Mouse (Mus musculus) kidney, postnatal 14 days (tissue): ENCODE measurements at regions not wholly inside any gene's neighbourhood (a gene's known extent, or its start where the extent isn't known, plus 50 kb on each side); places are given as distances from the start of the nearest gene placed in this dataset.
A peak's percentile ranks its signal among the peaks of the same experiment; 100 is the strongest.
"Not testable (repeated sequence)": the region's sequence is repeated elsewhere in the genome, so short reads cannot be mapped to it uniquely, and the experiment has no call there.

Source experiments
- DNase-seq: peaks from one replicate; pipeline ENCODE4 v3.0.0; 2022; ENCODE audit warnings: mixed read lengths

DNA sequence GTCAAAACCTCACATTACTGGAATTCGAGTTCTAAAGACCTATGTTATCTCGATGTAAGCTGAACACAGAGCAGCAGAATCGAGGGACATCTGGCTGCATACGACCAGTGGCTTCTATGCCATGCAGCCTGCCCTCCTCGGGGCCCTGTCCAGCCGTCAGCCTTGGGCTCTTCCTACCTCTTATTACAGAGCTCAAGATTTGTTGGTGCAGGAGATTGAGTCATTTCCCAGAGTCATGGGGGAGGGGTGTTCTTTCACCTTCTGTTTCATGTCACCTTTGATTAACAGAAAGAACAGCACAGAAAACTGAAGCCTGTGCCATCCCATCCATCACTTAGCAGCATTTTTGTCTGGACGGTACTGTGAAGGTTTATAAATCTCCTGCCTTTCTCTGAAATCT, 52.1 kb downstream of the Sst start:
- DNase-seq = no peak

DNA sequence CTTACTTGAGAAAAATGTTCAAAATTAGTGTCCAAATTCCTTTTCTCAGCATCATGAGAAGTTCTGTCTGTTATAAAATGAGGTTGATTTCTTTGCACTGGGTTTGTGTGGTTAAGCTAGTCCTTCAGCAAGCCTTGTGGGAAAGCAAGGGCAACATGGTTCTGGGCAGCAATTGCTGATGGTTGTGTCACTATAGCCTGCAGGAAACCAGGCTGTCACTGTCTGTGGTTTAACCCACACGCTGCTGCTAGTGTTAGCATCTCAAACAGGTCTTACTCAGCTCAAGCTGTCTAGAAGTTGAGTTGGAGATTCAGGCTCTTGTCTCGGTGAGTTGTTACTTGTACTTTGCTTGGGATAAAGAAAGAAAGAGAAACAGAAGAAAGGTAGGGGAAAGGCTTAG, 52.6 kb downstream of the Sst start:
- no peak for DNase-seq

DNA sequence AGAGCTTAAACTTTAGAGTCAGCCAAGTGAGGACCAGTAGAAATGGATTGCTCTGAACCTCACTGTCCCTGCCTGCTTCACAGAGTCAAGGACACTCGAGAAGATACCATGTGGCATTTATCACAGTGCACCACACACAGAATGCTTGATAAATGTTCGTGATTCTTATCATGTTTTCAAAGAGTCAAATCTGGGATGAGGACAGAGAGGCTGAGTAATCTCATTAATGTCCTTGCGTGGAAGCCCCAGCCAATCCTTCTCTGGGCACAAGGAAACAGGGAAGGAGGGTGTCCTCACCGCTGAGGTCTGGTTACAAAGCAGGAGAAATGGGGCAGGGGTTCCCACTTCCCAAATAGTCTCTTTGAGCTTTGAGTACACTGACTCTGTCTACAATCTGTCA, 55.8 kb downstream of the Sst start:
- DNase-seq = no peak

DNA sequence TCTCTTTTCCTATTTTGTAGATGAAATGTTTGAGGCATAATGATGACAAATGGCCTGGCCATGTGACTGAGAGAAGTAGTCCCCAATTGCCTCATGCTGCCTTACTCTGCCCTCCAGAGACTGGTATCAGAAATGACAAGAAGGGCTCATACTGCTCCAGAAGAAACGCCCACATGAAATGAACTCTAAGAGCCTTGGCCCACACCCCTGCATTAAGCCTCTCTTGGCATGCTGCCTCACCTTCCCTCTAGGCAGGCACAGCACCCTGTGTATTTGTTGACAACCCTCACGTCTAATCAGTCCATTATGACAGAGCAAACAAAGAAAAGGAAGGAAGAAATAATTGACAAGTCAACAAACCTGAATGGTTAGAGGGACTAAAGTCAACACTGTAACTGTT, 57.2 kb downstream of the Sst start:
- DNase-seq = no peak

DNA sequence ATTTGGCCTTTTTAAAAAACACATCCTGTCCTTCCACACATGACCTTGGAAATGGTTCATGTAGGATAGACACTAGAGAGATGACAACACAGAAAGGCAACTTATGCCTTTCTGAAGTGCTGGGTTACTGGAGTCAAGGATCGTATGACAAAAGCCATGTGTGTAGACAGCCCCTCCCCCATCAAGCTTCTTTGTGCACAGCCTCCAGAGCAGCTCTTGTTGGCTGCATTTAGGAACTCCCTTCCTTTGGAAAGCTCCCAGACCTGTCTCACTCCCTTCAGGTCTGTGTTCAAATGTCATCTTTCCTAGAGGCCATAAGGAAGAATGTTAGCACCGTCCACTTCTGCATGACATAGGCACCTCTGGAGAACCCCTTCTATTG, 57.7 kb downstream of the Sst start:
- no peak for DNase-seq

DNA sequence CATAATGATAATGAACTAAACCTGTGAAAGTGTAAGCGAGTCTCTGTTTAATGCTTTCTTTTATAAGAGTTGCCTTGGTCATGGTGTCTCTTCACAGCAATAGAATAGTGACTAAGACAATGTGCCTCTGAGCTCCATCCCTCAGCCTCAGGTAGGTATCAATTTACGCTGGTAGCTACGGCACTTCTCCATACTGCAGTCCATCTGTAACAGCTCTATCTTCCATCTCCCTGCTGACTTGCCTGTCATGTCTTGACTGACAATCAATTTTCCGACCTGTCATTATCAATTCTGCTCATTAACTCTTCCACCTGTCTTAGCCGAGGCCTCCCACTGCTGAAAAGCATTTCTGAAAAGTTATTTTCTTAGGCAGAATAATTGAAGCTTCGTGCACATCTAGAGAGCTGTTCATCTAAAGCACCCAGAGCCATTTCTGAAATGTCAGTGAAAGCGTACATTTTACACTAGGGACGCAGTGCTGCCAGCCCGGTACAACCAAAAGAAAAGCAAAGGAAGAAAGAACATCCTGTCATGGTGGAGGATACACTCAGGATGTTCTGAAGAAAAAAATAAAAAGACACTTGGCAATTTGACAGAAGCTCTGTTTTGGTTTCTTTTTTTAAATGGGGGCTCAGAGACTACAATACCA, 58.2 kb downstream of the Sst start:
- no peak for DNase-seq

DNA sequence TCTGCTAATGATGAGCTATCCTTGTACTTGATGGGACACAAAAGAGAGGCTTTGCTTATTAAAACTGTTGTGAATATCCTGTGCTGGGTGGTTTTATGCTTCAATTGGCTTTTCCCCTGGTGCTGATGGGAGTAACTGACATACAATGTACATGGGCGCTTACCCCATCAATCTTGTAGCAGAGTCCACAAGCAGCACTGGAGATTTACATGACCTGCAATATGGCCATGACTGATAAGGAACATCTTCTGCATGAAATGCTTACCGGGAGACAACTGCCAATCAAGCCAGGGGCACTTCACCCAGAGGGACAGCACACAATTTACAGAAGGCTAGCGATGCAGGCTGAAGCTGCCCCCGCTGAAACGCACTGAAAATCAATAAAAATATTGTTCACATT, 65.1 kb downstream of the Sst start:
- DNase-seq = no peak

DNA sequence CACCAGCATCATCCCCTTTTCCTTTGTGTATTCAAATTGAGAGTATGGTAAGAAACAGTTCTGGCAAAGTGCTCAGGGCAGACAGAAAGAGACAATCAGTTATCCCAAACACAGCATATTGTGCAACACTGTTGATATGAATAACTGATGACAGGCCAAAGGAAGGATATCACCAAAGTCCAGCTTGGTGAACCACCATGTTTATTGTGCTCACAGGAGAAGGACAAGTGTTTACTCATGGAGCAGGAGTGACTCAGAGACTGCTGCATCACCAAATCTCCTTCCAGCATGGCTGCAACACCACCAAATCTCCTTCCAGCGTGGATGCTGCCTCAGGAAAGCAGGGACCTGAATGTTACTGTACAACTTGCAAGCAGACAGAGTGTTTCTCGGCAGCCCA, 105.5 kb downstream of the Sst start:
- no peak for DNase-seq

DNA sequence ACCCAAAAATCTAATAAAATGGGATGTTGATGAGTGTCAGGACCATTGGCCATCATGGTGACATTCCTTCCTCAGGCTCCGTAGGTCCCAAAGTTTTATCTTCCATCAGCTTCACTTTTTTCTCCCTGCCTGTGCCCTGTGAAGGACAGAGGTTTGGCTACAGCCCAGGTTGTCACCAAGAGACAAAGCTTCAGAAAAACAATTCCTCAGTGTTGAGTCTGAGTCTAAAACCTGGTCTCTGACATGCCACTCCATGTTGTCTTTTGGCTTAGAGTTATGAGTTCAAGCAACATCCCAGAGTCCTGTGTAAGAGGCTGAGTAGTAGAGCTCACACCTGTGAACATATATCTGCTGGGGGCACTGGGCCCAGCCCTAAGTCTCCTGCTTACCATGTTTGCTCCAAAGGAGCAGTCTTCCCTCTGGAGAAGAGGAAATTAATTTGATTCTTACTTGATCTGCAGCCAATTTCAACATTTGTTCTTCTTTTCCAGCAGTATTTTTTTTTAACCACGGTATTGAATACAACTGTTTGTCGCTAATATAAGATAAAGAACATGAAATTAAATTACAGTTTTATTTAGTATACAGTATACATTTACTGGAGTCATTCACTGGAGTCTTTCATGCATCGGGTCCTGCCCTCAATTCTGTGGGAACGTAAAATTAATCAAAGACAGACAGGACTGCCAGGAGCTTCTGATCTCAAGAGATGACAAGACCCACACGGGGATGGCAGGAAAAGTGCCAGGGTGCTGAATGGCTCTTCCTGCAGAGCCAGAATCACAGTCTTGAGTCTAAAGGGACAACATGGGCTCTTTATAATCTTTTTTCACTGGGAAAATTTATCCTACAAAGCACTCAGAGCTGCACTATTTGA, 106.5 kb downstream of the Sst start:
- DNase-seq = no peak

DNA sequence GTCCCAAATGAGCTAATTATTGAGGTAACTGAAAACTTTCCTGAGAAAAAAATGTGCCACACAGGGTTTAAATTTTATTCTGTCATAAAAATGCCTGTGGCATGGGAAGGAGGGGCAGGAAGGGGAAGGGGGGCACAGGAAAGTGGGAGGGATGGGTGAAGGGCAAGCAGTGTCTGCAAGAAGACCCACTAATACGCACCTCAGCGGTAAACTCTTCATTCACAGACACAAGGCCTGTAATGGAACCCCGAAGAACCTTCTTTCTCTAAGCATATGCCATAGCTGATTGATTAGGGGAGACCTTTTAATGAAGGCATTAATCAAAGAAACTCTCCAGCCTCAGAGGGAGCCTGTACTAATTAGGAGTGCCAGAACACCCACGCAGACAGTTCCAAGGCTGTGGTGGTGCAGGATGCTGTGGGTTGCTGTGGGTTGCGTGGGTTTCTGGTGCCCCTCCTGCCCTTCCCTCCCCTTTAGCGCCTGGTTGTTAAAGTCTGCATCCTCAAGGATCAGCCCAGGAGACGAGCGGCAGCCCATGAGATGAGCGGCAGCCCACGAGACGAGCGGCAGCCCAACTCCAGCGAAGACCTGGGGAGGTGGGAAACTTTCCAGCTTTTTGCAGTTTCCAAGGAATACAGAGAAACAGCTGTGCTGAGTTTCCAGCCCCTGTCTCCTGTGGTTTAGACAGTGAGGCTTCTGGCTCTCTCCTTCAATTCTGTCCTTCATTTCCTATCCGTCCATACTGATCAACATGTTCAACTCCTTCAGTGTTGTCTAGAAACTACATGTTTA, 110.1 kb downstream of the Sst start:
- no peak for DNase-seq

DNA sequence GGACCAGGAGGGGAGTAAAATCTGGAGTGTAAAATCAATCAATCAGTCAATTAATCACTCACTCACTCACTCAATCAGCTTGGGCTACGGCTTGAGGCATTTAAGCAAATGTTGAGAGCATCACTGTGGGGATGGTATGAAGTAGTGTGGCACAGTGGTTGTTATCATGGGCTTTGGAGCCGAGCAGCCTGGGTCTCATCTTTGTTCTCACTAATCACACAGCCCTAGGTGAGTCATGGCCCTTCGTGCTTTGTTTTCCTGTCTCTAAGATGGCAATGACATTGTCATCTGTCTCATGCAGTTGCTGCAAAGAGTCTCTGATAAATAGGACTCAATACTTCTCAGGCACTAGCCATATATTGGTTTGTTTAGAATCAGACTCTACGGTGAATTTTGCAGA, 112.9 kb downstream of the Sst start:
- no peak for DNase-seq

DNA sequence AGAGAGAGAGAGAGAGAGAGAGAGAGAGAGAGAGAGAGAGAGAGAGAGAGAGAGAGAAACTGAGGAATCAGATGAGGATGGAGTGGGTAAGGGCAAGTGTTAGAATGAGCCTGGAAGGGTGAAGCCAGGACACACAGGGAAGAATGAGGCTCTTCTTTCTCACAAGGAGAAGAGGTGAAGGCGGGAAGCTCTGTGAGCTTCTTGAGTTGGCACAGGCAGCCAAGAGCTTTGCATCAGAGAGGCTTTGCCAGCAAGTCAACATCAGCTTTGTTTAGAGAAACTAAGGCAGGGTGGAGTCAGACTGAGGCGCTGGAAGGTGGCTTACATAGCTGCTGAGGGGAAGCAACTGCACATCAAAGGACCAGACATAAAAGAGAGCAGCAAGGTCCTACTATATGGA, 113.7 kb downstream of the Sst start:
- DNase-seq = no peak

DNA sequence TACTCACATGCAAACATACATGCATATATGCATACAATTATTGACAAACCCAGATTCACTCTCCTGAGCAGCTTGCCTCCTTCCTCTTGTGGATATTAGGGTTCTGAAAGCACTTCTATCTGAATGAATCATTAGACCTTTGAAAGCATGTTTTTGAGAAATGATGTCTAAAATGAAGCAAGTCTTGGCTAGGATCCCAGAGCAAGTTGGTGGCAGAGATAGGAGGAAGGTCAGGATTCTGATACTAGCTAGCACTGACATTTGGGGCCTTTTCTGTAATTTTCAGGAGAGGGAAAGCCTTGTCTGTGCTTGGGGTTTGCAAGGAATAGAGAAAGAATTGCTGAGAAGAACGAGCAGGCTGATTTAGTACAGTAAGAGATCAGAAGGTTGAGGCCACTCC, 114.3 kb downstream of the Sst start:
- DNase-seq = no peak

DNA sequence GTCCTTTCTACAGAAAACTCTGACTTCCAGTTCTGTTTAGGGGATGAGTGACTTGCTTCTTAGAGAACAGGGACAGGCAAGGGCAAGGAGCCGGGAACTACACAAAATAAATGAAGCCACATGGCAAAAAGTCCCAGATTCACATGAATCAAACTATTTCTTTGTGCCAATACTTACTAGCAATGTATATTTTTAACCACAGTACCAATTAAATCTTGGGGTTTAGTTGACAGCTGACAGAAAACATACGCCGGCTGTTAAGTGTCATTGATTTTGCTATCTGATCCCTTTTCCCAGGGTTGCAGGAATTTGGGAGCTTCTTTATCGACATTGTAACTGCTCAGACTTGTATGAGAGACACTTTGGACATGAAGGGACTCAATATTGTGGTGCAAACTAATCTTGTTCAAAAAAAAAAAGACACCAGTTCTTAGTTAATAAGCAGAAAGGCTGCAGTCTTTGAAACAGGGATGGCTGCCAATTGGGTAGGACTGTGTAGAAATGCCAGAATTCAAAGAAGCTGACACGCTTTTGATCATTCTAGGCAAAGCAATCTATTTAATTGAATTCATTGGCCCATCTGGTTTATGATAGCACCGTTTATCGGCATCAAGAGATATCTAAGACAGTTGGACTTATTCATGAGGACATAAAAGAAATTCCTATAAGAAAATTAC, 132.5 kb downstream of the Sst start:
- no peak for DNase-seq

DNA sequence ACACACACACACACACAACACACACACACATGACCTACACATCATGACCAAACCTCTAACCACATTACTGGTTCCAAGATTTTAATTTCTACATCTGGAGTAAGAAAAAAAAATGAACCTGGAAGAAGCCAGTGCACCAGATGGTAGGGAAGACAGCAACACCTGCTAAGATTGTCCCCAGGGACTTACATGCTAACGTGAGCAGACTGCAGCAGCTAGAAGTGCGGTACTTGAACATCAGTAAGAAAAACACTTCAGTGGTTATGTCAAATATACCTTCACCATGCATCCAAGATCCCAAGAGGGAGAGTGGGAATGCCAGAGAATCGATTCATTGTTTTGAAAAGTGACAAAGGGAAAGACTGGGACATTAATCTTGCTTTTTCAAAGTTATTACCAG, 153.7 kb downstream of the Sst start:
- DNase-seq = no peak

DNA sequence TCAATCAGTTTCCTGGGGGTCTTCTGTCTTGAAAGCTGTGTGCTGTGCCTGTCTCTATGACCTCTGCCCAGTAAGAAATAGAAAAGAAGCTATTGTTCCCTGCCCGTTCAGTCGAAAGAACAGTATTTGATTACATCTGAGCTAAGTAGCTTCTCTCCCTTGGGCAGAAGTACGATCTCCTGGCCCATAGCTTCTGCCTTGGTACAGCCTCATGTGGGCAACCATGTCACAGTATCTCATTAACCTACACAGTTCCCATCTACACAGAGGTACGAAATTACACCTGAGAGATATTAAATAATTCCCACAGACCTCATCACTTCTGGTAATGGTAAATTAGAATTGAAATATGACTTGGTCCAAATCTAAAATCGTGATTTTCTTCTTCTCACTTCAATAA, 155.0 kb downstream of the Sst start:
- no peak for DNase-seq

DNA sequence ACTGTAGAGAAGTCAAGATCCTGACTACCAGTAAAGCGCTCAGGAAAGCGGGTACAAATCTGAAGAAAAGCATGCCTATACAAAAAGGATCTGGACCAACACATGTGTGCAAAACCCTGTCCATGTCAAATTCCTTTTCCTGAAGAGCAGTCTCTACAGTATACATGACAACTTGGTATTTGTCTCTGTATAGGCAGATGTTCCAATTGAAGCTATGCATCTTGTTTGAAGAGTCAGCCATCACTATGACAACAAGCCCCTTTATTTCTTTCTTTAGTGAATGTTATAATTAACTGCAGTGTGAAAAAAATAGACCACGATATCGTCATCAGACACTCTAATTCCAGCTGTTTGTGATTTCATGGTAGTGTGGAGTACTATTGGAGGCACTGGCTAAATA, 164.2 kb downstream of the Sst start:
- no peak for DNase-seq

DNA sequence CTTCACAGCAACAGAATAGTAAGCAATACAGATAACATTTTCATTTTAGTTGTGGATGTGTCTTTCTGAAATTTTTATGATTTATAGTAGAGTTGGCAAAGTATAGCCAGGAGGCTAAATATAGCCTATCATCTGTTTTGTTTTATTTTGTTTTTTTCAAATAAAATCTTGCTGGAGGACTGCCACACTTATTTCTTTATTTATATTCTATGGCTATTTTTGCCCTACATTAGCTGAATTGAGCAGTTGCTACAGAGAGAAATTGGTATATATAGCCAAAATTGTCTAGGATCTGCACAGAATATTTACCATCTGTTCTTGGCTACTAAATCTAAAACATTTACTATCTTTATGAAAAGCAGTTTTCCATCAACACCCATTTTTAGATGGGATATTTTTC, 169.0 kb downstream of the Sst start:
- no peak for DNase-seq

DNA sequence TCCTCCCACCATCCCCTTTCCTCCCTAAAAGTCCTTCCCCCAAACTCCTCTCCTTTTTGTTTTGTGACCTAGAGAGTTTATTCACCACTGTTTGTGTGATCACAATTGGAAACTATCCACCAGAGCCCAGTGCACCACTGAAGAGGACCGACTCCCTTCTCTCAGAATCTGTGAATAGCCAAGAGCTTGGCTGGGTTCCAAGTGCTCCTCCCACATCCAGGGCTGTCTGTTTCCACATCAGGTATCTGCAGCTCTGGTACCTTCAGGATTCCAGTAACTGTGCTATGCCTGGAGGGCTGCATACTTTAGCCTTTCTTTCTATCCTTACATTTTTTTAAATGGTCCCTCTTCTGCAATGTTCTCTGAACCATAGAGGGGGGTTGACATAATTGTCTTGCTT, 180.5 kb upstream of the Masp1 start:
- peak; percentile 2 for DNase-seq

DNA sequence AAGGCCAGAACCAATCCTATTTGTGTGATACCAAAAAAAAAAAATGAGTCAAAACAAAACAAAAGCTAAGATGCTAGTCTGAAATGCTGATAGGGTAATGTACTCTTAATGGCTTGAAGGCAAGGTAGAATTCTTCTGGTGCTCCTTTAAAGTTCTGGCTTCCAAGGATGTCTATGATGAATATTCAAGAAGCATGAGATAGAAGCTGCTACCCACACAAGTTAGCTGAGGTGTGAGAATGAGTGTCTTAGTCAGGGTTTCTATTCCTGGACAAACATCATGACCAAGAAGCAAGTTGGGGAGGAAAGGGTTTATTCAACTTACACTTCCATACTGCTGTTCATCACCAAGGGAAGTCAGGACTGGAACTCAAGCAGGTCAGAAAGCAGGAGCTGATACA, 173.6 kb upstream of the Masp1 start:
- DNase-seq = not testable (repeated sequence)

DNA sequence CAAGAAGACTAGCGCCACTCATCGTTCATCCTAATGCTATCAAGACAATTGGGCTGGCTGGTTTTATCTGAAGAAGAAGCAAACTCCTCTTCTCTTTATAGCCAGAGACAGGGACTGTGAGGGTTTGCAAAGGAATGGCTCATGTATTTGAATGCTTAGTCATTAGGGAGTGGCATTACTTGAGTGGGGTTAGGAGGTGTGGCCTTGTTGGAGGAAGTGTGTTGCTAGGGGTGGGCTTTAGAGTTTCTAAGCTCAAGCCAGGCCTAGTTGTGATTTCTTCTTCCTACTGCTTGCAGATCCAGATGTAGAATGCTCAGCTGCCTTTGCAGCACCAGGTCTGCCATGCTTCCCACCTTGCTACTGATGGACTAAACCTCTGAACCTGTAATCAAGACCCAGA, 169.4 kb upstream of the Masp1 start:
- no peak for DNase-seq

DNA sequence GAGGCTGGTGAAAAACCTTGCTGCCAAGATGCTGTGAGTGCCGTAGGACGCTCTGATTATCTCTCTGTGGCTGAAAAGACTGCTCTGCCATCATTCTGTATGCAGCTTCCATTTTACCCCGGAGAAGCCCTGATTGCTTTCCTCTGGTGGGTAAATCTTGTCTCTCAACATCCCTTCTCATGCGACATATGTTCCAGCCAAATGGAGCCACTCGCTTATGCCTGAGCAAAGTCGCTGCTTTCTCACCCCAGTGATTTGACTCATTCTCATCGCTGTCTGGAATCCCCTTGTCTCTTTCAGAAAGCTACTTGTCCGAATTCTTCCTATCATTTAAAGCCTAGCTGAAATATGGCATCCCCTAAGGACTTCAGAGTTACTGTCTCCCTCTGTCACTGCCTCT, 166.2 kb upstream of the Masp1 start:
- DNase-seq = no peak

DNA sequence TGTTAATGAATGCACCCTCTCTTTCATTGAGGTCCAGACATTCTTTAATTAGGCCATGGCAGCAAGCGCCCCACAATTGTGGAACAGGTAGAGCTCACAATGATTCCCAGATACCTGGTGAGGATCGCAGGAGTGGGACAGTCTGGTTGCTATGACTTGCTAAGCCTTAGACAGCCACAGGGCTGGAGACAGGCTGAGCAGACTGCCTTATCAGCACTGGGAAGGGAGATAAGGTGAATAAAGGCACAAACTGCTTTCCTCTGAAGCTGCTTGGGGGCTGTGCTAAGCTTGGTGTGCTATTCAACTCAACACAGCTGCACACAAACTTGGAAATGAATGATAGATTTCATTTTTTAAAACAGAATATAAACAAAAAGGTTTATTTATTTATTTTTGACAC, 159.8 kb upstream of the Masp1 start:
- no peak for DNase-seq
